Mouse (Mus musculus): Measurements from ENCODE around the gene Sit1.

Gene Sit1

DNA sequence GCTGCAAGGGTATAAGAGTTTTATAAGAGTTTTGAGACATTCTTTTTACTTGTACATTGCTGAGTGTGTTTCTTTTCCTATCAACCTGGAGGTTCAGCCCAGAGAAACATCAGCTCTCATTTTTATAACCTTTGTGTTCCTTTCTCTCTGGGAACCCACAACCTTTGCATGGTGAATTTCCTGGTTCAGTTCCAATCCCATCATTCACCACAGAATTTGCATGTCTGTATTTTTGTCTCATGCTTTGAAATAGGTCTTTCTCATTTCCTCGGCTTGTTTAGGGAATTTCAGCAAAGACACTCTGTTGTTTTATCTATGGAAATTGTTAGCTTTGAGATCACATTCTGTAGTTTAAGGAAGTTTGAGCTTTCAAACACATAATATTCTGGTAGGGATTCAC, 9.9 kb downstream of the Sit1 start:
- in situ Hi-C loops (cut with MboI; ENCODE audit: low sequenced_read_pairs) = no loop called here

DNA sequence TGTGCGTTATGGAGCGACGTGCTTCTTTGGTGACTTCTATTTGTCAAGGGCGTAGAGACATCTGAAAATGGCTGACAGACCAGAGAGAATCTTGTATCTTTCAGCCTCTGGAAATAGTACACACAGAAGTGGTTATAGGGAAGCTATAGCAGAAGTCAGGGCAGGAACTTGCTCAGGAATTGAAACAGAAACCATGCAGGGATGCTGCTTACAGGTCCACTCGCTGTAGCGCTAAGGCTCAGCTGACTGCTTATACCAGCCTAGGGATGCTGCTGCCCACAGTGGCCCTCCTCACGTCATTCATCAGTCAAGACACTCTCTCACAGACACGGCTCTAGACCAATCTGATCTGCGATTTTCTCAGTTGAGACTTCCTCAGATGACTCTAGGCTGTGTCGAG, 13.2 kb downstream of the Sit1 start:
- in situ Hi-C loops (cut with MboI; ENCODE audit: low sequenced_read_pairs) = no loop called here

DNA sequence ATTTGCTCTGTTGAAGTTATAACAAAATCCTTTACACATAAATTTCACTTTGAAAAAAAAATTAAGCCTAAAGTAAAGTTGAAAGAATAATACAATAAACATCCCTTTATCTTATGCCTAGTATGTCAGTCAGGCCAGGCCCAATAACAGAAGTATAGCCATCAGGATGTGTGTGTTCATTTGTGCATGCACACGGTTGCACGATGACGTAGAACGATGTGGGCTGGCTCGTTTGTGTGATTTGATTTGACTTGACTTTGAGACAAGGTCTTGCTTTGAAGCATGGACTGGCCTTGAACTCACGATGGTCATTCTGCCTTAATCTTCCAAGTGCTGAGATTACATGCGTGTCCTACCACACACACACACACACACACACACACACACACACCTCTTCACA, 16.7 kb downstream of the Sit1 start:
- in situ Hi-C loops (cut with MboI; ENCODE audit: low sequenced_read_pairs) = no loop called here

DNA sequence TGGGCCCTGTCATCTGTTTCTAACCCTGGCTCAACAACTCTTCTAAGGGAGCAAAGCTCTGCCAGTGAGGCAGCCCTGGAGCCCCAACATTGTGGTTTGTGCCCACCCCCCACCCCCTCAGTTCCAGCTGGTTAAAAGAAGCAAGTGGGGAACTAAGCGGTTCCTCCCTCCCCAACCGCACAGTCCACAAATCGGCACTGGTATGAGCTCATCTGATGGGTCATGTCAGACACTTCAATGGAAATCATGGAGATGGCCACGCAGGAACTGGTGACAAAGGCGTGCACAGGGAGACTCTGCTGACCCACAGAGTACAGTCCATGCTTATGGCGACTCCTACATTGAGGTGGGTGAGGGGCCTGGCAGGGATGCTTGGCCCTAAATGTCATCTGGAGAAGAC, 17.6 kb downstream of the Sit1 start:
- in situ Hi-C loops (cut with MboI; ENCODE audit: low sequenced_read_pairs) = no loop called here

DNA sequence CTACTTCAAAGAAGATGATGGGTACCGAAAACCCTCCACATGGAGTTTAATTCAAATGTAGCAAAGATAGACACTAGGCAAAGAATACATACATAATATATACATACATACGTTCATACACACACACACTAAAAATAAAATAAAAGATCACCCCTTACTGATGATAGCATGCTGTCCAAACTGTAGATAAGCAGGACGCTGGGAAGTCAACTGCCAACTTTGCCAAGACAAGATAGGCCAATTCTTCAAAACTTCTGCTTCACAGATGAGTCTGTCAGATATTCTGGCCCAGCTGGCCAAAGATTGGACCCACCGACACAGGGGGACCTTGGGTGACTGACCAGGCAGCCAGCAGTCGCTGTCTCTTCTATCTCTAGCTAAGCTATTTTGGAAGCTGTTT, 20.4 kb downstream of the Sit1 start:
- in situ Hi-C loops (cut with MboI; ENCODE audit: low sequenced_read_pairs) = no loop called here

DNA sequence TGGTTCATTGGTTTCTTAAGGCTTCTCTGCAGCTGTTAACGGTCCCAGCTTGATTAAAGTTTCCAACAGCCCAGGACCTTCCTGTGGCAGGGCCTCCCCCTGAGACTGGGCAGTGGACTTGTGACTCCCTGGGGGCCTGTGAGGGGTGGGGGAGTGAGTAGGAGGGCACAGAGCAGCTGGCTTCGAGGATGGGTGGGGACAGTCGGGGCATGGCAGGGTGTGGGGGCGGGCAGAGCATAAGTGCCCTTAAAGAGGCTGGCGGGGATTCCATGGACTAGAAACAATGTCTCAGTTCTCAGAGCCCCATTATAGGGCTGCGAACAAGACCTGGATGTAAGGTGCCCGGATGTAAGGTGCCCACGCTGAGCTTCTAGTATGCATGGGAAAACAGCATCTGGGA, 26.4 kb downstream of the Sit1 start:
- in situ Hi-C loops (cut with MboI; ENCODE audit: low sequenced_read_pairs) = no loop called here

DNA sequence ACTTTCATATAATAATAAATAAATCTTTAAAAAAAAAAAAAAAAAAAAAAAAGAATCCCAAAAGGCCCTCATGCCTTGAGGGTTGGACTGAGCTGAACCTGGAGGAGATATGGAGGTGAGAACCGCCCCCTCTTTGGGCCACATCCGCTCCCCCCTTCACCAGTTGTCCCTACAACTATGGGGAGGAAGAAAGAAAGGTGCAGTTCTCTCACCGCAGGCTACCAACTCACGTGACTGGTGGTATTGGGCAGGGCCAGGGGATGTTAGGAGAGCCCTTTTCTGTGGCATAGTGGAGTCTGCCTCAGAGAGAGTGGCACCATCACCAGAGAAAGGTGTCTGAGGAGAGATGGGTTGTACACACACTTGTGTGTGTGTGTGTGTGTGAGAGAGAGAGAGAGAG, 27.1 kb downstream of the Sit1 start:
- in situ Hi-C loops (cut with MboI; ENCODE audit: low sequenced_read_pairs) = no loop called here

DNA sequence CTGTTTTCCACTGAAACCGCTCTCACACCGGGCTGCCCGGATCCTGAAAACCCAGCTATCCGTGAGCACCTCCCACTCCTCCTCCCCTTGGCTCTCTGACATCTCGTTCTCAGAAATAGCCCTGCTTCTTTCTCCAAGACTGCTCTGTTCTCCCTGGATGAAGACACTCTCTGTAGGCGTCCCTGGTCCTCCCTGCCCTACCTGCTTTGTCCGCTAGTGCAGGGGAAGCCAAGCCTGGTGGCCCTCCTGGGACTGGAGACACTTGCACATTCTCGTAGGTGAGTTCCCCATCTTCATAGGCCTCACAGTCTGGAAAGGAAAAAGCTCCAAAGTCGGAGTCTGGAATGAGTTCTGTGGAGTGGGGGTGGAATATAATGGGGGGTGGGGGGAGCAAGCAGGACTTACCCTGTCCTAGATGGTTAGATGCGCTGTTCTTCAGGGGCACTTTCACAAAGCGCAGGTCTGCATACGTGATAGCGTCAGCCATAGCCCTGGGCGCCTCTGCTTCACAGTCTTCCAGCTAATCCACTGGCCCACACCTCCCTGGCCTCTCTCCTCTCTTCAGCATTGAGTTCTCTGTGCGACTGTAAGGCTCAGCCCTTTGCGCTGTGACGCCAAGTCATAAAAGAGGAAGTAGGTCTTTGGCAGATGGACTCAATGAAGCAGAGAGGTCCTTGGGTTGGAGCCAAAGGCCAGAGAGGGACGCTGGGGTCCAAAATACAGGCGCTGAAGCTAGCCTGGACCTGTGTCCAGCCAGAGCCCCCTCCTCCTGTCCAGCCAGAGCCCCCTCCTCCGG, 29.3 kb downstream of the Sit1 start, which contains the start of gene Cd72:
Gene Cd72, minus strand, starts transcription at position 588 of the 796 bp plus-strand sequence.
- in situ Hi-C loops (cut with MboI; ENCODE audit: low sequenced_read_pairs) = no loop called here

DNA sequence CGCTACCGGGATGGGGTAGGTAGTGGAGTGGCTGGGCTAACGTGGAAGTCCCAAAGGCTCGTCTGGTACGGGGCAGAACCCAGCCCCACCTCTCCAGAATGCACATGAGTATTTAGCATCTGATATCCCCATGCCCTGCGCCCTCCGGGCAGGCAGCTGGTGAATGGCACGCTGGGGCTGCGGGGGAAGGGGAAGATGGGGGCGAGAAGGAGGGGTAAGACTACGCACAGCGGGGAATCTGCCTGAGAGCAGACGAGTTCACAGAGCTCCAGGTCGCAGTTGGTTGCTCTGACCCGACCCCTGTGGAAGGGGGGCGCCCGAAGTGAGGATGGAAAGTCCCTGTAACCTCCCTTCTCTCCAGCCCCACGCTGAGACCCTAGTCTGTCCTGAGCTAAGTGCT, 30.1 kb downstream of the Sit1 start:
- in situ Hi-C loops (cut with MboI; ENCODE audit: low sequenced_read_pairs) = no loop called here

DNA sequence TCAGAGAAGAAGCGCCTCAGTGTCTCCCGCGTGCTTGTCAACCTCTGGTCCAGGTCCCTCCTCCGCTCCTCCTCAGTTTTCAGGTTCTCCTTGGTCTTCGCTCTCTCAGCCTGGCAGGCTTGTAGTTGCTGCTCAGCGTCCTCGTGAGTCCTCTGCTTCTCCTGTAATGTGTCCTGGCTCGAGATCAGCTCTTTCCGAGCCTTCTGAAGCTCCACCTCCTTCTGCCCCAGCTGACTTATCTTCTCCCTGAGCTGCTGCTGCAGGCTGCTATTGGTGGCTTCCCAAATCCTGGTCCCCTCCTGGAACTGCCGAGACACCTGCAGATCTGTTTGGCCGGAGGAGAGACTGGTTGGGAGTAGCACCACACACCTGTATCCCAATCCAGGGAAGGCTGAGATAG, 31.2 kb downstream of the Sit1 start:
- in situ Hi-C loops (cut with MboI; ENCODE audit: low sequenced_read_pairs) = no loop called here

DNA sequence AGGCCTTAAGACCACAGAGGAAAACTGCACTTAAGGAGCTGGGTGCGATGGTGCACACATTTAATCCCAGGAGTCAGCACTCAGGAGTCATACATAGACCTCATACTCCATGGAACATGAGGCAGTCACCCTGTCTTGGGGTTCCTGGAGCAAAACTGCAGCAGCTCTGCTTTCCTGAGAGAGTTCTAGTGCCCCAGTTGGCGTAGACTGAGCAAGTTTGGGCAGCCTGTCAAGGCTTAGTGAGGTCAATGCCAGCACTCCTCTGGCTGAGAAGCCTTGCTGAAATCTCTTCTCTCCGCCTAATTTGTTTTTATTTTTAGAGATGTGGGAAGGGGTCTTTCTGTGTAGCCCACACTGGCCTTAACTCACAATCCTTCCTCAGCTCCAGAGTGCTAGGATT, 35.0 kb downstream of the Sit1 start:
- in situ Hi-C loops (cut with MboI; ENCODE audit: low sequenced_read_pairs) = loop anchor here (25.0 kb wide), 1 partner anchor 414 kb away; the partner anchor contains the start of gene Olfr155

DNA sequence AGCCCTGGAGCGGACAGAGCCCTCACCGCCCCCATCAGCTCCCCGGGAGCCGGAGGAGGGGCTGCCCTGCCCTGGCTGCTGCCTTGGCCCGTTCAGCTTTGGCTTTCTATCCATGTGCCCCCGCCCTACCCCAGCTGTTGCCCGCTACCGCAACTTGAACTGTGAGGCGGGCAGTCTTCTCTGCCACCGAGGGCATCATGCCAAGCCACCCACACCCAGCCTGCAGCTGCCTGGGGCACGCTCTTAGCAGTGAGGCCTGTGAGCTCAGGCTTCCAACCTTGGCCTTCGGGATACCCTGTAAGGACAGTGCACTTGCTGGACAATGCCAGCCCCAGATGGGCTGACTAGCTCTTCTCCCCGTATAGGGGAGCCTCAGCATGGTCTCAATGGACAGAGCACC, 36.3 kb downstream of the Sit1 start:
- in situ Hi-C loops (cut with MboI; ENCODE audit: low sequenced_read_pairs) = loop anchor here (25.0 kb wide), 1 partner anchor 415 kb away; the partner anchor contains the start of gene Olfr155

DNA sequence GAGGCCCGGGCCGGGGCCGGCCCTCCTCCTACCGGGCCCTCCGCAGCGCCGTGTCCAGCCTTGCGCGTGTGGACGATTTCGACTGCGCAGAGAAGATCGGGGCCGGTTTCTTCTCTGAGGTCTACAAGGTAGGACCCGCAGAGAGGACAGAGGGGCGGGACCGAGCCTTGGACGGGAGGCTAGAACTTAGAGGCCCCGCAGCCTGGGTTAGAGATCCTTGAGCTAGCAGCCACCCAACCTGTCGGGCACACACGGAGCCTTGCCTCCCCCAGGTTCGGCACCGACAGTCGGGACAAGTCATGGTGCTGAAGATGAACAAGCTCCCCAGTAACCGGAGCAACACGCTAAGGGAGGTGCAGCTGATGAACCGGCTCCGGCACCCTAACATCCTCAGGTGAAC, 40.0 kb downstream of the Sit1 start:
- in situ Hi-C loops (cut with MboI; ENCODE audit: low sequenced_read_pairs) = loop anchor here (5.0 to 25.0 kb wide), 2 partner anchors 39 to 419 kb away; partner anchors contain the start of genes Olfr155 and Sit1

DNA sequence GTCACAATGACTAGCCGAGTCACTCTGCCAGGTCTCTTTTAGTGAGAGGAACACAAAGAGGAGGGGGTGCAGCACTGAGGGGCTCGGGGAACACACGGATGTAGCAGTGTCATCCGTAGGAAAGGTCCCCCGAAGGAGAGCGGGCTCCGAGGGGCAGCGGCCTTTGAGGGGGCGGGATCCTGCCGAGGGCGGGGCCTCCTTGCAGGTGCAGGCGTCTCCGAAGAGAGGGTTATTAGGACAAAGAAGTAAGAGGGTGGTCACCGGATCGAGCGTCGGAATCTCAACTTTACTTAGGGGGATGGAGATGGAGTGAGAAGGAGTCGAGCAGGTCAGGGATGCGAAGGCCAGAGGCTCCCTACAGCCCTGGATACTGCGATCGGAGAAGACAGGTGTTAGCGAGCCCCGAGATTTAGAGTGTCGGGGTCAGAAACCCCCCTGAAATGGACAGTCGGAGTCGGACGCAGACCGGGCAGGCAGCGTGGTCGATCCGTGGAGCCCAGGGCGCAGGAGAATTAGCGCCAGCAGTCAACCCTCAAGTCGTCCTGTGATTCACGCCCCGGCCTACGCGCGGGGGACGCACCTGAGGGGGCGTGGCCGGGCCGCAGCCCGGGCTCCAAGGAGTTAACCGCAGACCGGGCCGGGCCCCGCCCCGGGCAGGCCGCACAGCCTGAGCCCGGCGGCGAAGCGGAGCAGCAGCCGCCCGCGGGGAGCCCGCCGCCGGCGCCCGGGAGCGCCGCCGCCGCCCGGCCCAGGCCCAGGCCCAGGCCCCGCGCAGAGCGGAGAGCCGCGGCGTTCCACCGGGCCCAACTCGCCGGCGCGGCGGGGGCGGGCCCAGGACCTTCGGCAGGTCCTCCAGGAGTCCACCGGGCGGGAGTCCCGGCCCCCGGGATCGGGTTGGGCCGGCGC, 40.8 kb downstream of the Sit1 start:
- in situ Hi-C loops (cut with MboI; ENCODE audit: low sequenced_read_pairs) = loop anchor here (5.0 to 25.0 kb wide), 2 partner anchors 40 to 420 kb away; partner anchors contain the start of genes Olfr155 and Sit1

DNA sequence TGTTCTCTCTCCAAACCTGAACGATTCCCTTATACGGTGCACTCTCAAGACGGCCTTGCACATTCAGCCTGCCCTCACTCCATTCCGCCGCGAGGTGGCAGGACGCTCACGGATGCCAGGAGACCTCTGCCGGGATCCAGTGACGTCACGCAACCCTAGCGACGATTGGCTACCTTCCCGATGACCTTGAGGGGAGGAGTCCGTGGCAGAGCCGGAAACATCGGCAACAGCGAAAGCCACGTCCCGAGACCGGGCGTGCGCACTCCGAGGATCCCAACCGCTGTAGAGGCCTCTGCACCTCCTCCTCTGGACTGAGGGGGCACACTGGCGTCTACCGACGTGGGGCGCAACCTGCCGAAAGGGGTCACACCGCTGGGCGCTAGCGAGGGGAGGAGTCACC, 41.5 kb downstream of the Sit1 start:
- in situ Hi-C loops (cut with MboI; ENCODE audit: low sequenced_read_pairs) = loop anchor here (5.0 to 25.0 kb wide), 2 partner anchors 40 to 420 kb away; partner anchors contain the start of genes Olfr155 and Sit1

DNA sequence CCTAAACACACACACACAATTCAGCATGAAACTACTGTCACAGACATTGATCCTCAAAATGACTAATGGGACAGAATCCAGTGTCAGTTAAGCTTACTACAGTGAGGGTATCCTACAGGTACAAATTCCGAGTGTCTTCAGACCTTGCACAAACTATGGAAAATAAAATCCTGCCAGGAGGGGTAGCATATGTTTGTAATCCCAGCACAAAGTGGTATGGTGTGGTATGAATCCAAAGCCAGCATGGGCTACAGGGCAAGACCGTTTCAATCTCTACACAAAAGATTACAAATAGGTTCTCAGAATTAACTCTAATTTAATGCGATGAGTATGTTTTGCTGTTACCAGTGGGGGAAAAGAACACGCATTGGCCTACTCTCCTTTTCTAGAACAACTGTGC, 41.9 kb downstream of the Sit1 start, which contains the start of gene Tesk1:
Gene Tesk1, plus strand, starts transcription at position 301 of the 400 bp plus-strand sequence.
- in situ Hi-C loops (cut with MboI; ENCODE audit: low sequenced_read_pairs) = loop anchor here (5.0 to 25.0 kb wide), 2 partner anchors 41 to 421 kb away; partner anchors contain the start of genes Olfr155 and Sit1

DNA sequence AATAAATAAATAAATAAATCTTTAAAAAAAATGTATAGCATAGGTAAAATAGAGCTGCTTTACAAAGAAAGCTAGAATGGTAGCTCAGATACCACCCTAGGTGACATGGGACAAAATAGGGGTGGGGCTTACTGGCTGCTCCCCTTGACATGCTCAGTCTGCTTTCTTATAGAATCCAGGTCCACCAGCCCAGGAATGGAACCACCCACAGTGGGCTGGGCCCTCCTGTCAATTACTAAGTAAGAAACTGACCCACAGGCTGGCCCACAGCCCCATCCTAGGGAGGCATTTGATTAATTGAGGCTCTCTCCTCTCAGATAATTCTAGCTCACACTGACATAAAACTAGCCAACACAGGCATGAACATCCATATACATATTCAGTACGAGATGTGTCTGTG, 50.7 kb downstream of the Sit1 start:
- in situ Hi-C loops (cut with MboI; ENCODE audit: low sequenced_read_pairs) = loop anchor here (25.0 kb wide), 1 partner anchor 429 kb away; the partner anchor contains the start of gene Olfr155

All from CH12F3 (cell line).